Mouse (Mus musculus) left cerebral cortex, adult 18-20 months (tissue): Measurements from ENCODE around the gene Mapkapk2. TPM values are rescaled to one million over a fixed set of nuclear protein-coding genes. Genes with fewer than 3 reads are reported as not detected.
A peak's percentile ranks its signal among the peaks of the same experiment; 100 is the strongest.
"Not testable (repeated sequence)": the region's sequence is repeated elsewhere in the genome, so short reads cannot be mapped to it uniquely, and the experiment has no call there.

Experiments
- DNase-seq, 2 experiments: peaks; one replicate each; pipeline ENCODE4 v3.0.0; 2021 to 2022; ENCODE audit warnings: low spot score in 2 of 2, mixed read lengths in 1 of 2
- long read RNA-seq, 2 experiments: library from polyadenylated mRNA; stranded (forward); transcript quantifications; one replicate each; pipeline ENCODE4 v2.0.0; 2021
- total RNA-seq, 2 experiments: library from RNA; stranded (reverse); gene quantifications; 2 replicates each; pipeline ENCODE4 v1.2.3; 2021

Gene Mapkapk2
- total RNA-seq: 10 to 100 TPM; 35.8 to 37.2 TPM
- long read RNA-seq, experiment 1, transcript Mapkapk2-201 (10 exons, 2,854 nt): major isoform, 47 of 54 reads
- long read RNA-seq, experiment 1, partial matches to known transcripts: 2 of 54 reads
- long read RNA-seq, experiment 1, other reads (novel, unspliced or antisense): 5 of 54 reads
- long read RNA-seq, experiment 2, transcript Mapkapk2-201 (10 exons, 2,854 nt): major isoform, 32 of 37 reads
- long read RNA-seq, experiment 2, partial matches to known transcripts: 1 of 37 reads
- long read RNA-seq, experiment 2, other reads (novel, unspliced or antisense): 4 of 37 reads

- peak; percentile 91 to 93 for DNase-seq
Measured at GRCm38 (mm10) chr1:131097700-131098094, at the start of gene Mapkapk2. Gene Mapkapk2 (minus strand): TSS chr1:131097826.

DNA sequence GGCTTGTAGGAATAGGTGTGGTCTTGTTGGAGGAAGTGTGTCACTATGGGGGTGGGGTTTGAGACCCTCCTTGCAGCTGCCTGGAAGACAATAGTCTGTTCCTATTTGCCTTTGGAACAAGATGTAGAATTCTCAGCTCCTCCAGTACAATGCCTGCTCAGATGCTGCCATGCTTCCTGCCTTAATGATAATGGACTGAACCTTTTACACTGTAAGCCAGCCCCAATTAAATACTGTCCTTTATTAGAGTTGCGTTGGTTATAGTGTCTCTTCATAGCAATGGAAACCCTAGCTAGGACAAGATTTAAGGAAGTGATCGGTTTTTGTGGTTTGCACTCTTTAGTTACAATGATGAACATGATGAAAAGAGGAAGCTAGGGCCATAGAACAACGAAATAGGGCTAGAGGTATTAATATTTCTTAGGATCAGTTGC, 48.6 kb upstream of the Mapkapk2 start:
- no peak for DNase-seq

GRCm38 (mm10) chr1:131145222-131145621, 47.6 kb upstream of the Mapkapk2 start:
- not testable (repeated sequence) for DNase-seq

- no peak for DNase-seq
Measured at GRCm38 (mm10) chr1:131142472-131142871, 44.8 kb upstream of the Mapkapk2 start.

- no peak for DNase-seq
Measured at GRCm38 (mm10) chr1:131141449-131141848, 43.8 kb upstream of the Mapkapk2 start.

- no peak for DNase-seq
Measured at GRCm38 (mm10) chr1:131139102-131140095, 41.8 kb upstream of the Mapkapk2 start.

GRCm38 (mm10) chr1:131138191-131139016, 40.8 kb upstream of the Mapkapk2 start, which contains the start of gene Dyrk3:
Gene Dyrk3 (minus strand): TSS chr1:131138340.
- DNase-seq: peak; percentile 90 to 95

GRCm38 (mm10) chr1:131137717-131138118, 40.1 kb upstream of the Mapkapk2 start:
- DNase-seq: peak in 1 of 2 experiments; percentile 12

GRCm38 (mm10) chr1:131137111-131137510, 39.5 kb upstream of the Mapkapk2 start:
- no peak for DNase-seq

- DNase-seq: no peak
Measured at GRCm38 (mm10) chr1:131135960-131136629, 38.5 kb upstream of the Mapkapk2 start.

- peak in 1 of 2 experiments; percentile 34 for DNase-seq
Measured at GRCm38 (mm10) chr1:131134942-131135522, 37.4 kb upstream of the Mapkapk2 start.

DNA sequence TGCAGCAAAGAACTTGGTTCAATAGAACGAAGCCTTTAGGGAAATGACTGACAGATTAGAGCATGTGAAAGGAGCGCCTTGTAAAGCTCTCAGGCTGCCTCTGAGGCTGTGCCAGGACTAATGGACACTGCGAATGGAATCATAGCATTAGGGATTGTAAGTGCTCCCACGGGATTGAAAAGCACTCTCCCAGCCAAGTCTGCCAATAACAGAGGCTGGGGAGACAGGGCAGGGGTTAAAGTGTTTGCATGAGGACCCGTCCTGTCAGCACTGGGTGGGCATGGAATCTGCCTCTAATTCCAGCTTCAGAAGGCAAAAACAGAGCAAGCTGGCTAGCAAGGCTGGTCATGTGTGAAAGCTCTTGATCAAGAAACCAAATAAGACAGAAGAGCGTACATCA, 36.6 kb upstream of the Mapkapk2 start:
- DNase-seq: no peak

DNA sequence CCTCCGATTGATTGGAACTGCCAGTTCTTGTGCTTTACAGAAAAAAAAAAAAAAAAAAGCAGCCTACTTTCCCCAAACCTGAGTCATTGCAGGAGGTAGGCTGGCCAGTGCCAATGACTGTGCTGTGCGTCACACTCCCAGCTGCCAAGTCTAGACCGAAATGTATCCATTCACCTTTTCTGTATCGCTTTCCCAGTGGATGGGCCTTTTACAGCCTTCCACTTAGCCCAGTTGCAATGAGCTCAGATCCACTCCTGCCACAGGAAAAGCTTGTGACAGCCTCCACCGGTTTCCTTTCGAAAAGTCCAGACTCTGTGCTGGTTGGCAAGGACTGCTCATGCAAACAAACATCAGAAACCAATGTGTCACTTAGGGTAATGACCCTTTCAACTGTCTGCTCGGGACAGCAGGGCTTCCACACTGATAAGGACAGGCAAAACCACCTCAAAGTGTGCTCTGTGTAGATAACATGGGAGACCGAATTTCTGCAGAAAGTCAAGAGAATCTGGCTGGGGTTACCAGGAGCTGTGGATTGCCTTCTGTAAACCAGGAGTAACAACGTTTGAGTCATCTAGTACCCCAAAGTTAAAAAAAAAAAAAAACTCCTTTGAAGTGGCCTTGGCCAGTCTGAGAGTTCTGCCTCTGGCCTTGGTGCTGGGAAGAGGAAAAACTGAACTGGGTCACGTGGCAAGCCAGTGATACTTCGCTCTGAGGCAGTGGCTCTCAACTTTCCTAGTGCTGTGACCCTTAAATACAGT, 28.5 kb upstream of the Mapkapk2 start:
- DNase-seq: peak; percentile 70 to 74

- DNase-seq: no peak
Measured at GRCm38 (mm10) chr1:131123522-131124265, 26.1 kb upstream of the Mapkapk2 start.

DNA sequence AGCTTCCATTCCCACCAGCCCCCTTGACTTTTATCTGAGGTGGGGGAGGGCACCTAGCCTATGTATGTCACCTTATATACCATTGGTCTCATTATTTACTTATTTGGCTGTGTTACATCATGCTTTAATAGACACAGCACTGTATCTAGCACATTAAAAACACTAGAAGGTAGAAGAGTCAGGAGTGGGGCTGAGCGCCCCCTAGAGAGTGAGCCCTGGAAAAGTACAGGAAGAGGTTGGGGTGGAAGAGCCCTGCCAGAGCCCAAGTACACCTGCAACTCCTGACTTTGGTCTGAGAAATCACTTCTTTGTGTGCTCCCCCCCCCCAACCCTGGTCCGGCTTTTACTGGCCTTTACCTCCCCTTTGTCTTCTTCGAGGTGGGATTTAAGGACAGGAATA, 24.4 kb upstream of the Mapkapk2 start:
- DNase-seq: no peak

GRCm38 (mm10) chr1:131119026-131119425, 21.4 kb upstream of the Mapkapk2 start:
- DNase-seq: no peak

- peak; percentile 38 to 45 for DNase-seq
Measured at GRCm38 (mm10) chr1:131118530-131118929, 20.9 kb upstream of the Mapkapk2 start.

- peak; percentile 67 to 85 for DNase-seq
Measured at GRCm38 (mm10) chr1:131116430-131117011, 18.9 kb upstream of the Mapkapk2 start.
